In the genomic region with DNA sequence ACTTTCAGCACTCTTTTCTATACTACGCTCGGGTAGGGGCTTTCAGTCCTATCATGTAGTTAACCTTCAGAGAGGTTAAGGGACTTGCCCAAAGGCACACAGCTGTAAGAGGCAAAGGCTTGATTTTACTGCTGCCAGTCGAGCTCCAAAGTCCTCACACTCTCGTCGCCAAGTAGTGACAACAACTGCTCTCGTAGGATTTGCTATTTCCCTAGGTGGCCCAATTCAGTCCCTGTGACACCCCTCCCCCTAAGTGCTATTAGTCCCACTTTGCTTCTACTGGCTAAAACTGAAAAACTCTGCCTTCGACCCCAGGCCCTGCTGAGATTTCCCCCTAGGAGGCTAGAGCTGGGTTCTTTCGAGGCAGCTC, we compare ENCODE assay signal across 8 mouse cellular contexts. TPM values are rescaled to one million over a fixed set of nuclear protein-coding genes. Genes with fewer than 3 reads are reported as not detected.
DNase-seq lines count a peak whose midpoint lies in the region; ATAC-seq and TF ChIP-seq lines count a peak whose summit lies in the region.

No protein-coding gene starts in this region.

- peak; percentile 1; the same call in 1 of the 2 replicates for ATAC-seq in lung, postnatal 0 days
- no peak for ATAC-seq in limb, embryonic 12.5 days (ENCODE audit: insufficient number of reproducible peaks, insufficient read depth, low FRiP score, low TSS enrichment, low read depth)
- no peak for ATAC-seq in stomach, embryonic 15.5 days (ENCODE audit: insufficient read depth, low FRiP score, low read depth)
- ATAC-seq in inflammation-experienced regulatory T-cells, adult 6 months = no peak

- peak overlapping the region; percentile 94 for H3K4me2 ChIP-seq in lung, postnatal 0 days (replicated peaks; ENCODE audit: low read depth, low read length)
- peak overlapping the region; percentile 90 for H3K4me2 ChIP-seq in limb, embryonic 12.5 days
- H3K4me2 ChIP-seq in stomach, embryonic 15.5 days = peak overlapping the region; percentile 91

- TF ChIP-seq POLR2A in embryonic fibroblast, embryonic 13.5 days (IDR thresholded peaks at IDR 0.05; ENCODE audit: low read depth, low read length) = no peak

- no peaks in the 10 kb centered on the region for H3K9me3 ChIP-seq in lung, postnatal 0 days (ENCODE audit: low read length)
- no peaks in the 10 kb centered on the region for H3K9me3 ChIP-seq in limb, embryonic 12.5 days
- H3K9me3 ChIP-seq in stomach, embryonic 15.5 days = no peaks in the 10 kb centered on the region

- H3K9ac ChIP-seq in lung, postnatal 0 days (replicated peaks; ENCODE audit: low read depth) = peak overlapping the region; percentile 58
- H3K9ac ChIP-seq in limb, embryonic 12.5 days (replicated peaks) = peak overlapping the region; percentile 83
- peak overlapping the region; percentile 61 for H3K9ac ChIP-seq in stomach, embryonic 15.5 days

- no peak for TF ChIP-seq CTCF in lung, postnatal 0 days (IDR thresholded peaks at IDR 0.05)
- no peak for TF ChIP-seq CTCF in embryonic fibroblast, embryonic 13.5 days (IDR thresholded peaks at IDR 0.05; ENCODE audit: borderline replicate concordance, insufficient read depth, low read length)

- no peak for DNase-seq in lung, postnatal 0 days (ENCODE audit: low spot score)
- no peak for DNase-seq in lung, adult 18-20 months
- no peak for DNase-seq in cerebellum, adult 11 months
- DNase-seq in spleen, postnatal 14 days (ENCODE audit: low spot score in 2 of 2) = no peak

- H3K27ac ChIP-seq in lung, postnatal 0 days (ENCODE audit: low read length) = peak overlapping the region; percentile 15; the same call in 1 of the 2 replicates
- peak overlapping the region; percentile 69 for H3K27ac ChIP-seq in embryonic fibroblast, embryonic 13.5 days (ENCODE audit: insufficient read depth, low read length)
- H3K27ac ChIP-seq in limb, embryonic 12.5 days = peak overlapping the region; percentile 75
- no peak overlapping the region for H3K27ac ChIP-seq in stomach, embryonic 15.5 days

- peaks cover 17% of the 10 kb centered on the region for H3K4me1 ChIP-seq in lung, postnatal 0 days (ENCODE audit: insufficient read depth, low read depth, low read length)
- peaks cover 4% of the 10 kb centered on the region; the same call in 1 of the 2 replicates for H3K4me1 ChIP-seq in embryonic fibroblast, embryonic 13.5 days (ENCODE audit: control insufficient read depth, insufficient read depth, low read length)
- H3K4me1 ChIP-seq in limb, embryonic 12.5 days (replicated peaks) = peaks cover 47% of the 10 kb centered on the region
- peaks cover 33% of the 10 kb centered on the region for H3K4me1 ChIP-seq in stomach, embryonic 15.5 days

- H3K4me3 ChIP-seq in lung, postnatal 0 days (ENCODE audit: low read depth, low read length) = peak overlapping the region; percentile 65
- H3K4me3 ChIP-seq in embryonic fibroblast, embryonic 13.5 days (ENCODE audit: insufficient read depth, low read length) = peak overlapping the region; percentile 97
- H3K4me3 ChIP-seq in limb, embryonic 12.5 days (replicated peaks) = peak overlapping the region; percentile 85
- H3K4me3 ChIP-seq in stomach, embryonic 15.5 days (replicated peaks) = peak overlapping the region; percentile 76

- no peaks in the 10 kb centered on the region for H3K27me3 ChIP-seq in lung, postnatal 0 days (replicated peaks; ENCODE audit: insufficient read depth, low read length)
- no peaks in the 10 kb centered on the region for H3K27me3 ChIP-seq in limb, embryonic 12.5 days
- H3K27me3 ChIP-seq in stomach, embryonic 15.5 days (replicated peaks) = no peaks in the 10 kb centered on the region

- 5% methylated on average over 8 of the region's 8 CpGs for WGBS in lung, postnatal 0 days
- WGBS in limb, embryonic 12.5 days = 5% methylated on average over 8 of the region's 8 CpGs
- 8% methylated on average over 8 of the region's 8 CpGs for WGBS in stomach, embryonic 15.5 days

- H3K36me3 ChIP-seq in lung, postnatal 0 days (ENCODE audit: insufficient read depth, low read length) = no peaks in the 10 kb centered on the region
- H3K36me3 ChIP-seq in limb, embryonic 12.5 days = peaks cover 13% of the 10 kb centered on the region; the same call in 1 of the 2 replicates
- no peaks in the 10 kb centered on the region for H3K36me3 ChIP-seq in stomach, embryonic 15.5 days

- no peak for TF ChIP-seq EP300 in lung, postnatal 0 days (IDR thresholded peaks at IDR 0.05)

RNA-seq across cellular contexts. Expression of gene Rhod, which starts 0.5 kb away (rescaled TPM):
- polyA plus RNA-seq in lung, postnatal 0 days (2015; fragmentation: Nextera tagmentation; extraction: Ambion mirVana) = 25.0 and 25.1 TPM in 2 replicates
- polyA plus RNA-seq in embryonic fibroblast, embryonic 13.5 days (2011; ENCODE audit: insufficient read length, low read depth, missing spikeins) = 24.1 and 29.2 TPM in 2 replicates
- polyA plus RNA-seq in limb, embryonic 12.5 days (2016; fragmentation: Nextera tagmentation; extraction: Ambion mirVana) = 39.2 and 55.1 TPM in 2 replicates
- polyA plus RNA-seq in stomach, embryonic 15.5 days (2015; fragmentation: Nextera tagmentation; extraction: Ambion mirVana) = 24.1 and 32.0 TPM in 2 replicates
- polyA plus RNA-seq in inflammation-experienced regulatory T-cells, adult 6 months (2017; shearing (Covaris generic)) = 1 to 10 TPM in 2 of 3 experiments, under 1 TPM in 1; 0.75 to 2.5 (median 2.4) TPM

RNA-seq across cellular contexts. Expression of gene Syt12, which starts 38.5 kb away (rescaled TPM):
- polyA plus RNA-seq in lung, postnatal 0 days (2015; fragmentation: Nextera tagmentation; extraction: Ambion mirVana) = 1.0 and 1.3 TPM in 2 replicates
- polyA plus RNA-seq in embryonic fibroblast, embryonic 13.5 days (2011; ENCODE audit: insufficient read length, low read depth, missing spikeins) = 1.4 and 1.9 TPM in 2 replicates
- 0.63 and 0.88 TPM in 2 replicates for polyA plus RNA-seq in limb, embryonic 12.5 days (2016; fragmentation: Nextera tagmentation; extraction: Ambion mirVana)
- 0.81 and 0.99 TPM in 2 replicates for polyA plus RNA-seq in stomach, embryonic 15.5 days (2015; fragmentation: Nextera tagmentation; extraction: Ambion mirVana)
- polyA plus RNA-seq in inflammation-experienced regulatory T-cells, adult 6 months (2017; shearing (Covaris generic)) = under 1 TPM in 1 of 3 experiments, not detected in 2; 0.20 TPM

RNA-seq across cellular contexts. Expression of gene Kdm2a, which starts 40.7 kb away (rescaled TPM):
- polyA plus RNA-seq in lung, postnatal 0 days (2015; fragmentation: Nextera tagmentation; extraction: Ambion mirVana) = 16.5 and 18.5 TPM in 2 replicates
- polyA plus RNA-seq in embryonic fibroblast, embryonic 13.5 days (2011; ENCODE audit: insufficient read length, low read depth, missing spikeins) = 78.1 and 90.4 TPM in 2 replicates
- 56.3 and 63.9 TPM in 2 replicates for polyA plus RNA-seq in limb, embryonic 12.5 days (2016; fragmentation: Nextera tagmentation; extraction: Ambion mirVana)
- polyA plus RNA-seq in stomach, embryonic 15.5 days (2015; fragmentation: Nextera tagmentation; extraction: Ambion mirVana) = 37.2 and 44.7 TPM in 2 replicates
- polyA plus RNA-seq in inflammation-experienced regulatory T-cells, adult 6 months (2017; shearing (Covaris generic)) = 10 to 100 TPM; 67.5 to 97.8 (median 86.3) TPM

RNA-seq across cellular contexts. Expression of gene 2010003K11Rik, which starts 59.6 kb away (rescaled TPM):
- 0.12 and 0.20 TPM in 2 replicates for polyA plus RNA-seq in lung, postnatal 0 days (2015; fragmentation: Nextera tagmentation; extraction: Ambion mirVana)
- polyA plus RNA-seq in embryonic fibroblast, embryonic 13.5 days (2011; ENCODE audit: insufficient read length, low read depth, missing spikeins) = not detected in 2 replicates
- not detected in 2 replicates for polyA plus RNA-seq in limb, embryonic 12.5 days (2016; fragmentation: Nextera tagmentation; extraction: Ambion mirVana)
- 1.2 and 1.3 TPM in 2 replicates for polyA plus RNA-seq in stomach, embryonic 15.5 days (2015; fragmentation: Nextera tagmentation; extraction: Ambion mirVana)
- polyA plus RNA-seq in inflammation-experienced regulatory T-cells, adult 6 months (2017; shearing (Covaris generic)) = not detected
